Mouse (Mus musculus): ENCODE data around the gene Wdtc1. TPM values are rescaled to one million over a fixed set of nuclear protein-coding genes. Genes with fewer than 3 reads are reported as not detected.
A peak's percentile ranks its signal among the peaks of the same experiment; 100 is the strongest.

Wdtc1 gene
- total and polyA plus RNA-seq, 3 experiments, result 2.8 to 10.8 (median 9.6) TPM

- H3K9ac ChIP-seq (ENCODE audit: insufficient read depth, low read depth), result no peak overlapping the region
- H3K36me3 ChIP-seq (replicated peaks in 1 of 2; ENCODE audit: control insufficient read depth in 1 of 2, insufficient read depth in 1 of 2, low read length in 1 of 2), result no peaks in the 10 kb centered on the region
- H3K27me3 ChIP-seq (replicated peaks), result peaks cover 8% of the 10 kb centered on the region
- no peak for TF ChIP-seq GABPA (IDR thresholded peaks at IDR 0.05; ENCODE audit: insufficient replicate concordance, low read depth, low read length)
- TF ChIP-seq USF2 (conservative IDR thresholded peaks at IDR 0.05; ENCODE audit: low read depth, low read length), result no peak
- TF ChIP-seq UBTF (IDR thresholded peaks at IDR 0.05; ENCODE audit: low read depth, low read length), result no peak
- no peak for TF ChIP-seq HCFC1 (IDR thresholded peaks at IDR 0.05; ENCODE audit: low read depth, low read length)
- TF ChIP-seq ZKSCAN1 (IDR thresholded peaks at IDR 0.05; ENCODE audit: borderline replicate concordance, low read depth, low read length), result no peak
- TF ChIP-seq SMC3 (IDR thresholded peaks at IDR 0.05; ENCODE audit: low read depth, low read length), result no peak
- no peak for TF ChIP-seq POLR2AphosphoS2 (IDR thresholded peaks at IDR 0.05; ENCODE audit: low read depth, low read length)
- no peak for TF ChIP-seq EP300 (IDR thresholded peaks at IDR 0.05; ENCODE audit: low read length)
- TF ChIP-seq MEF2A (IDR thresholded peaks at IDR 0.05; ENCODE audit: borderline replicate concordance, low read depth, low read length), result no peak
- TF ChIP-seq NRF1 (IDR thresholded peaks at IDR 0.05; ENCODE audit: low read depth, low read length), result no peak
- TF ChIP-seq ZC3H11A (IDR thresholded peaks at IDR 0.05; ENCODE audit: low read depth, low read length), result no peak
- no peak for TF ChIP-seq IRF4 (IDR thresholded peaks at IDR 0.05; ENCODE audit: low read depth, low read length)
- TF ChIP-seq JUND (conservative IDR thresholded peaks at IDR 0.05; ENCODE audit: low read depth, low read length), result no peak
- H3K79me2 ChIP-seq (replicated peaks; ENCODE audit: control insufficient read depth, extremely low read depth, insufficient read depth, poor library complexity, severe bottlenecking), result no peaks in the 10 kb centered on the region
- H3K27ac ChIP-seq (ENCODE audit: insufficient read depth, low read depth), result peak overlapping the region; percentile 22; the same call in 1 of the 2 replicates
- H3K4me2 ChIP-seq (ENCODE audit: insufficient read depth, low read depth, poor library complexity, severe bottlenecking), result no peak overlapping the region
- no peak for DNase-seq (ENCODE audit: extremely low read depth)
- no peak overlapping the region for H3K4me3 ChIP-seq (replicated peaks in 1 of 3; ENCODE audit: low read depth in 2 of 3, low read length in 2 of 3, poor library complexity in 1 of 3)
- H3K9me3 ChIP-seq (replicated peaks; ENCODE audit: low read length), result no peaks in the 10 kb centered on the region
- in situ Hi-C loops (cut with MboI; ENCODE audit: low pct_ligation_motif_present, low pct_unique_long_range_greater_than_20kb, low sequenced_read_pairs) (loop anchor here (5.0 kb wide), 2 partner anchors 39 to 106 kb away; no protein-coding TSS in a partner anchor), dilution Hi-C loops (cut with MboI; ENCODE audit: extremely low pct_ligation_motif_present, extremely low pct_unique_long_range_greater_than_20kb, low sequenced_read_pairs) (no loop called here)
- H3K4me1 ChIP-seq (ENCODE audit: control insufficient read depth in 1 of 2, insufficient read depth in 2 of 2), result peaks cover 3 to 29% of the 10 kb centered on the region in 2 experiments
Observed at GRCm38 (mm10) chr4:133346577-133346976, 6.7 kb downstream of the Wdtc1 start.

- Histone ChIP-seq H3K9me3 (replicated peaks; ENCODE audit: low read length) (no peaks in the 10 kb centered on the region), H3K4me2 (ENCODE audit: insufficient read depth, low read depth, poor library complexity, severe bottlenecking) (no peak overlapping the region), H3K27ac (ENCODE audit: insufficient read depth, low read depth) (no peak overlapping the region), H3K27me3 (replicated peaks) (peaks cover 14% of the 10 kb centered on the region), H3K79me2 (replicated peaks; ENCODE audit: control insufficient read depth, extremely low read depth, insufficient read depth, poor library complexity, severe bottlenecking) (no peaks in the 10 kb centered on the region), H3K9ac (ENCODE audit: insufficient read depth, low read depth) (no peak overlapping the region), H3K36me3 (replicated peaks in 1 of 2; ENCODE audit: control insufficient read depth in 1 of 2, insufficient read depth in 1 of 2, low read length in 1 of 2) (no peaks in the 10 kb centered on the region), H3K4me1 (ENCODE audit: control insufficient read depth in 1 of 2, insufficient read depth in 2 of 2) (peaks cover 3 to 29% of the 10 kb centered on the region in 2 experiments), H3K4me3 (replicated peaks in 1 of 3; ENCODE audit: low read depth in 2 of 3, low read length in 2 of 3, poor library complexity in 1 of 3) (no peak overlapping the region)
- TF ChIP-seq TBP (conservative IDR thresholded peaks at IDR 0.05; ENCODE audit: low read depth, low read length) (no peak), POLR2AphosphoS2 (IDR thresholded peaks at IDR 0.05; ENCODE audit: low read depth, low read length) (no peak), CTCF (conservative IDR thresholded peaks at IDR 0.05 in 1 of 2, IDR thresholded peaks at IDR 0.05 in 1 of 2; ENCODE audit: low read depth in 2 of 2, low read length in 2 of 2) (peak in 1 of 2 experiments; percentile 48; a peak in 2 of 4 replicates), EP300 (IDR thresholded peaks at IDR 0.05; ENCODE audit: low read length) (no peak), JUN (IDR thresholded peaks at IDR 0.05; ENCODE audit: insufficient read depth, low read depth, low read length) (no peak), E2F4 (IDR thresholded peaks at IDR 0.05; ENCODE audit: insufficient replicate concordance, low read depth, low read length) (no peak), TCF12 (IDR thresholded peaks at IDR 0.05; ENCODE audit: low read depth, low read length) (no peak), MYC (IDR thresholded peaks at IDR 0.05; ENCODE audit: low read depth, low read length) (peak; percentile 80), HCFC1 (IDR thresholded peaks at IDR 0.05; ENCODE audit: low read depth, low read length) (no peak), NELFE (IDR thresholded peaks at IDR 0.05; ENCODE audit: low read depth, low read length) (no peak), USF1 (IDR thresholded peaks at IDR 0.05; ENCODE audit: low read depth, low read length) (no peak), ETS1 (conservative IDR thresholded peaks at IDR 0.05; ENCODE audit: low read depth, low read length) (no peak), CHD2 (IDR thresholded peaks at IDR 0.05; ENCODE audit: low read length) (no peak), MAFK (IDR thresholded peaks at IDR 0.05; ENCODE audit: insufficient replicate concordance, low read length) (no peak), RCOR1 (conservative IDR thresholded peaks at IDR 0.05; ENCODE audit: low read depth, low read length) (no peak), ZNF384 (IDR thresholded peaks at IDR 0.05; ENCODE audit: low read depth, low read length) (no peak), MAX (IDR thresholded peaks at IDR 0.05; ENCODE audit: low read length) (no peak; the same call in 1 of the 2 replicates), ZKSCAN1 (IDR thresholded peaks at IDR 0.05; ENCODE audit: borderline replicate concordance, low read depth, low read length) (no peak), NRF1 (IDR thresholded peaks at IDR 0.05; ENCODE audit: low read depth, low read length) (no peak), SMC3 (IDR thresholded peaks at IDR 0.05; ENCODE audit: low read depth, low read length) (0 out of 2 replicates have a peak, but pooled peaks have one; percentile 8), MXI1 (IDR thresholded peaks at IDR 0.05; ENCODE audit: low read depth, low read length) (no peak)
- dilution Hi-C loops (cut with MboI; ENCODE audit: extremely low pct_ligation_motif_present, extremely low pct_unique_long_range_greater_than_20kb, low sequenced_read_pairs) (no loop called here), in situ Hi-C loops (cut with MboI; ENCODE audit: low pct_ligation_motif_present, low pct_unique_long_range_greater_than_20kb, low sequenced_read_pairs) (loop anchor here (5.0 kb wide), 2 partner anchors 38 to 107 kb away; no protein-coding TSS in a partner anchor)
- no peak for DNase-seq (ENCODE audit: extremely low read depth)
Observed at GRCm38 (mm10) chr4:133345702-133346101, 7.6 kb downstream of the Wdtc1 start.
